Mouse (Mus musculus) T-helper 2 cell (primary cell): ENCODE results near the gene Begain.

Source experiments
- in situ Hi-C: fragments of 300-600 bp; cut with MboI, MseI; formaldehyde crosslinking; loops from one replicate; pipeline ENCODE4 v1.15.1; 2025; ENCODE audit warnings: high pct_unique_total_duplicates

The Begain gene

GRCm38 (mm10) chr12:109068167-109068653 lies at the start of gene Begain:
Gene Begain, minus strand, starts transcription at chr12:109068217.
- in situ Hi-C loops, result no loop called here

DNA sequence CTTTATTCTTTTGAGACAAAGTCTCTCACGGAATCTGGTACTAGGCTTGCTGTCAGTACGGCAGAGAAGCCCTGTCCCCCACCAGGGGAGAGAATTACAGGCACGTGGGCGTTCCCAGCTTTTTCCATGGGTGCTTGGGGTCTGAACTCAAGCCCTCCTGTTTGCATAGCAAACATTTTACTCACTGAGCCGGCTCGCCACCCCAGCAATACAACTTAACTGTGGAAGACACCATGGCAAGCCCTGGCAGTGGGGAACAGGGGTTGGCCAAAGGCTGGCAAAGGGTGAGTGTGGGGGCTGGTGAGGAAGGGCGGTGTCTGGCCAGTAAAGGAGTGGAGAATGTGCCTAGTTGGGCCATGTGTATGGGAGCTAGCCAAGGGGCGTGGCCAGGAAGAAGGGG lies 47.7 kb upstream of the Begain start:
- in situ Hi-C loops, result no loop called here

GRCm38 (mm10) chr12:109115161-109115560 lies 47.1 kb upstream of the Begain start:
- in situ Hi-C loops, result no loop called here

DNA sequence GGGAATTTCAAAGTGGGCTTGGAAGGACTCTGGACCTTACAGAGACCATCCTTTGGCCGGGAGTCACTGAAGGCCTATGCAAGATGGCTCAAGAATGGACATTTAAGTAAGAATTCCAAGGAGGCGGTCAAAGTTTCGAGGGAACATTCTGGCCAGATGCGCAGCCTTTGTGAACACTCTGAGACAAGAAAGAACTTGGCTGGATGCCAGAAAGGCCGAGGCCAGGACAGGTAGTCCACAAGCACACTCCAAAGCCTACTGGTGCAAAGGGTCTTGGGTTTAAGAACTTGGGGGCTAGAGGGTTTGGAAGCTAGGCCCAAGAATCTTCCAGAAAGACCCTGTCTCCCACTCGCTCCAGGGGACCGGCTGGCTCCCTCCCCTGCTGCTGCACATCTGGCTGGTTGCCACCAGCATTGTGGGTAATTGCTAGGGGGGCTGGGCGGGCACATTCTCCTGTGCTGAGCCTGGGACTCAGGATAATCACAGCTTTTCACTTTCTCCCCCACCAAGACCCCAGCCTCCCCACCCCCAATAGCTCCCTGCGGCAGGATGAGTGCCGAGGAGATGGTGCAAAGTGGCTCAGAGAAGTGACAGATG lies 45.1 kb upstream of the Begain start:
- in situ Hi-C loops, result no loop called here

- in situ Hi-C loops, result no loop called here
Observed at GRCm38 (mm10) chr12:109112354-109112995, 44.5 kb upstream of the Begain start.

DNA sequence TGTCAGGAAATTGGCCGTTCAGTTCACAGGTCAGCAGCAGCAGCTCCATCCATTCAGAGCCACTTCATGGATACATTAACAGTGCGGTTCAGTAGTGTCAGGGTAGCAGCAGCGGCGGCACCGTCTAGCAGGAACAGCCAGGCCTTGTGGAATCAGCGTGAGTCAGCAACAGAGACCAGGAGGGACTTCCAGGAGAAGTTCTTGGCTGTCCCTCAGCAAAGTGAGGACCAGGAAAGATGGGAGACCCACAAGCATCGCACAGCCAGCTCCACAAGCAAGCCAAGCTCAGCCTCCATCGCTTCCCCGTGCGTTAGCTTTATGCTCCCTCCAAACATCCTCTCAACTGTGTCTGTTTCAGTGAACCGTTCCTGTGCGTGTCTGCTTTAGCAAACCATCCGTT lies 40.9 kb upstream of the Begain start:
- in situ Hi-C loops, result no loop called here

DNA sequence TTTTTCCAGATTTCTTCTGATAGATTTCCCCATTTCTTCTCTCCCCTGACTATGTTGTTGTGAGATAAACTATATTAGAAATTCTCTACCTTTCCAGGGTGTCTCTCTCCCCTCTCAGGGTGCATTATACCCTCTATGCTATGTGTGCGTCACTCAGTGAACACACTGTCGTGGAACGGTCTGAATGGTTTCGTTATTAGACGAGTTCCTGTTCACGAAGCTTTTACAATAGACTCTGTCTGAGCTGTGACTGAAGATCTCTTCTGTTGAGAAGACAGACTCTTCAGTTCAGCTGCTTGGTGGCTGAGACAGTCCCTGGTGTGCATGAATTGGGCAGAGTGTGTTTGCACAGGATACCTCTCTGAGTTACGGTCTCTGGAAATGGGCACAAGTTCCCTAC lies 32.4 kb upstream of the Begain start:
- in situ Hi-C loops, result no loop called here

- in situ Hi-C loops, result no loop called here
Observed at GRCm38 (mm10) chr12:109090456-109091130, 22.6 kb upstream of the Begain start.

DNA sequence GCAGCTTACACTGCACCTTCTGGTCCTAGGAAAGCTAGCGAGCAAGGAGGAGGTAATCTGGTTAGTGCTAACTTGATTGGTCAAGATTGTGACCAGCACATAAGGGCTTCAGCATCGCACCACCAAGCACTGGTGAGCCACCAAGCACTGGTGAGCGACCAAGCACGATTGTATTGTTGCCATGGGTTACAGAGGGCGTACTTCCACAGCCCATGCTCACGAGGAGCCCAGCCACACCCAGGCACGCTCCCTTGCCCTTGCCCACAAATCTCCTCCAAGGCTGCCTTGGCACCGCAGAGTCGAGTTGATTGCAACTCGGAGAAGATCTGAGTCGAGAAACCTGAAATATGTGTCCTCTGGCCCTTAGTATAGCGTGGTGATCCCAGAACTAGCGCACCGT lies 22.0 kb upstream of the Begain start:
- in situ Hi-C loops, result no loop called here

DNA sequence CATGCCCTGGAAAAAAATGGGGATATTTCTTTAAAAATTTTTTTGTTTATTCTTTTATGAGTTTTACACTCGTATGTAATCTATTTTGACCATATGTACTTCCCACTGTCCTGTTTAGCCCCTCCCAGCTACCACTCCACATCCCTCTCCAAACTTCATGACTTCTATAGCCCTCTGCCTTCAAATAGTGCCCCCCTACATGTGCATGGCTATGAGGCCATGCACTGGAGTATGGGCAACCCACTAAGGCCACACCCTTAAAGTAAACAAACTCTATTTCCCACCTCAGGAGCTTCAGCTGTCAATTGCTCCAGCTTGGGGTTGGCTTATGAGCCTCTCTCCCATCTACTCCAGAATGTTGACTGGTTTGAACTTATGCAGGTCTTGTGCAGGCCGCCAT lies 18.1 kb upstream of the Begain start:
- in situ Hi-C loops, result no loop called here

DNA sequence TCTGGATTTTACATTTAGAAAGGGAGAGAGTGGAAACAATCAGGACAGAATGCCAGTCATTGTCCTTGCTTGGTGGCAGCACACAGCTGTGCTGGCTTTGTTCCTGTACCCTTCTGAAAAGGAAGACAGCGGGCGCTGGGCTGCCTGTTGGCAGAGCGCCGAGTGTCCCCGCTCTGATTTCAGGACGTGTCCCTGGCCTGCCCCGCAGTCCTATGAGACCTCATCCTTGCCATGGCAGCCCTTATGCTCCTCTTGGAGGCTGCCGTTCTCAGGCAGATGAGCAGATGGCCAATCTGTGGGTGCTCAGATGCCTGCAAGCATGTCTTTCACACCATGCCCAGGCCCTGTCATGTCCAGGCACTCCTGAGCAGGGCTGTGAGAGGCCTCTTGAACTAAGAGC lies 17.7 kb upstream of the Begain start:
- in situ Hi-C loops, result no loop called here

- in situ Hi-C loops, result no loop called here
Observed at GRCm38 (mm10) chr12:109085046-109085445, 17.0 kb upstream of the Begain start.

DNA sequence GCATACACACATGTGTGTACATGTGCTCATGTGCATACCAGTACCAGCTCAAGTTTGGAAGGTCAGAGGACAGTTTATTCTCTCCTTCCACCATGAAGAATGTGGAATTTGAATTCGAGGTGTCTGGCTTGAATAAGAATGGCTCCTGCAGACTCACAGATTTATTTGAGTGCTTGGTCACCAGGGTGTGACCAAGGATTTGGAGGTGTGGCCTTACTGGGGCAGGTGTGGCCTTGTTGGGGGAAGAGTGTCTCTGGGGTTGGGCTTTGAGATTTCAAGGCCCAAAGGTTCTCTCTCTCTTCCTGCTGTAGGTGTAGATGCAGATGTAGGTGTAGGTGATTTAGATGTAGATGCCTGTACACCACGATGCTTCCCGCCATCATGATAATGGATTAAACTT lies 15.5 kb upstream of the Begain start:
- in situ Hi-C loops, result no loop called here

DNA sequence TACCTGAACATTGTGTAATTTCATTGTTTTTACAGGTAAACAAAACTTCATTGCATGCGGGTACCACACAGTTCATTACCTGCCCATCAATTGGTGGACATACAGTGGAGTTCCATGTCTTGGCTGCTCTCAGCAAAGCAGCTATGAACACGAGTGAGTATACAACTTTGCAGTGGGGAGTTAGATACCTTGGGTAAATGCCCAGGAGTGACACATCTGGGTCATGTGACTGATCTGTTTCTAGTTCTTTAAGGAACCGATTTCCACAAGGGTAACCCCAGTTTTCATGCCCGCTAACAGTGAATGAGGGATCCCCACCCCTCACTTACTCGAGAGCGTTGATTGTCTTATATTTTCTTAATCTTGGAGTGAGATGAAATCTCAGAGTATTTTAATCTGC lies 9.0 kb upstream of the Begain start:
- in situ Hi-C loops, result no loop called here

DNA sequence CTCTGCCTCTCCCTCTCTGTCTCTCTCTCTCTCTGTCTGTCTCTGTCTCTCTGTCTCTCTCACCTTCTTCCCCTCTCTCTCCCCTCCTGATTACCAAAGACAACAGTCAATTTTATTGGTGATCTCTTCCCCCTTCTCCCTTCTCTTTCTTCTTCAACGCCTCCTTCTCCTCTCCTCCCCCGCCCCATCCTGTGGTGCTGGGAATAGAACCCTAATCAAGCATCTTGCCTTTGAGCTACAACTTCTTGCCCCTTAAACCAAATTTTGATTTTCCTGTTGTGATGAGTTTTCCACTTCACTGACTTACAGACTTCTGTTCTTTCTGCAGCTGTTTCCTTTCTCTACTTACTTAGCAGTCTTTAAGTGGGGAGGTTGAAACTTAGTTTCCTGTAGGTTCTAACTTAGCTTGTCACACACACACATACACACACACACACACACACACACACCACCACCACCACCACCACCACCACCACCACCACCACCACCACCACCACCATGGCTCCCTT lies 6.8 kb upstream of the Begain start:
- in situ Hi-C loops, result no loop called here

DNA sequence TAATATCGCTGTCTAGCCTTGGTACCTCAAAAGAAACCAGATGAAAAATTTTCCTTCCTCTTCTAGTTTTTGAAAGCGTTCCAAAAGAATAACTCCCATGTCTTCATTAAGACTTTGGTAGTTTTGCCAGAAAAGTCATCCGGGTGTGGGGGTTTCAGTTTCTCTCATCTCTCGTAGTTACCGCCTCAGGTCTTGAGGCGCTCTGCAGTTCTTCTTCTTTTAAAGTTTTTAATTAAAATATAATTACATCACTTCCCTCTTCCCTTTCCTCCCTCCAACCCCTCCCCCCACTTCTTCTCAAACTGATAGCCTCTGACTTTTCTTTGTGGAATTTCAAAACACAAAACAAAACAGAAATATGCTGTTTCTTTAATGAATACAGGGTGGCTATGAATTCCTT lies 6.1 kb upstream of the Begain start:
- in situ Hi-C loops, result no loop called here

- in situ Hi-C loops, result no loop called here
Observed at GRCm38 (mm10) chr12:109071248-109071647, 3.2 kb upstream of the Begain start.

DNA sequence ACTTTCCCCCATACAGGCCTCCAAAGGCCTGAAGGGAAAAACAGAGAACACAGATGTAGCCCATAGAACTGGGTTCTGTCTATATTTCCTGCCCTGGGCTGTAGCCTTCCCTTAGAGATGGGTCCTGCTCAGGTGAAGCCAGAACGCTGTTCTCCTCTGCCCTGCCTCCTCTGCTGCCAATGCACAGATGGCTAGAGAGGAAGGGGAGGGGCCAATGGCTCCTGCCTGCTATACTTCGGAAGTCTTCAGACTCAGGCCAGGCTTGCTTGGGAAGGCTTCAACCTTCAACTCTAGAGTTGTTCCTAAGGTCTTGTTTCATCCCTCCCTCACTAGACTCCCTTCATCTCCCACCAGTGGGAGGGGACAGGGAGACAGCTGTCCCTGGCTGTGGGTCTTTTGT lies 1.7 kb upstream of the Begain start:
- in situ Hi-C loops, result no loop called here

DNA sequence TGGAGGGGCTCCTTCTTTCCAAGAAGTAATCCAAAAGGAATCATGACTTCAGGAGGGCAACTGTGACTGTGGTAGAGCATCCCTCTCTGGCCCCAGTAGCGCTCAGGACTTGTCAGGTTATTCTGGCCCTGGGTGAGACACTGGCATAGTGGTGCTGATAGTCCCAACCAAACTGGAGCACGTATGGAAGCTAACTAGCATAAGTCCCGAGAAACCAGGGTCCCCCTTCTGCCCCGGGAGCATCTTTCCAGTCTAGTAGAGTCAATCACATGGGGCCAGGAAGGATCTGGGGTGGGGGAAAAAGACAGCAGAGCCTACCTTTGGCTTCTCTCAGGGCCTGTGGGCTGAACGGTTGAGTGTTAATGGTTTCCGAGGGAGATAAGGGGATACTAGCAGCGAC lies 721 bp upstream of the Begain start:
- in situ Hi-C loops, result no loop called here

DNA sequence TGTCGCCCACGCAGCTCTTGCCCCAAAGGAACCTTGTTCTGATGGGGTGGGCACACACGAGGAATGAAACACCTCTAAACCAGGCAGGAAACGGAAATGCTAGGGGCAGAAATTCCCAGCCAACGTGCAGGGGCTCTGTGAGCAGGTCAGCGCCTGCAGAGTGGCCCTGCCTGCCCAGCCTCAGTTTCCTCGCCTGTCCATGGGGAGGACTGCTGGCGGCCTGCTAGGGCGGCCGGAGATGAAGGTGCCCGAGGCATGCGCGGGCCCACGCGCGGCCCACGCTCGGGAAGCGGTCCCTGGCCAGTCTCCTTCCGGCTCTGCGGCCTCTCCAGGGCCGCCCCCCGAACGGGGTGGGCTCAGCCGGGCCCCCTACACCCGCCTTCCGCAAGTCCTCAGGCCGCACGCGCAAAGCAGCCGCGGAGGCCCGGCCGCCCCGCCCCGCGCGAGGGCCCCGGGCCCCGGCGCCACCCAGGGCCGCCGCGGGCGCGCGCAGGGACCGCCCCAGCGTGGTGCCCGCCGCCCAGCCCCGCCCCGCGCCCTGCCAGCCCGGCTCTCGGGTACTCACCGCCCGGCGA lies 369 bp downstream of the Begain start:
- in situ Hi-C loops, result no loop called here

GRCm38 (mm10) chr12:109058660-109059059 lies 9.4 kb downstream of the Begain start:
- in situ Hi-C loops, result no loop called here

DNA sequence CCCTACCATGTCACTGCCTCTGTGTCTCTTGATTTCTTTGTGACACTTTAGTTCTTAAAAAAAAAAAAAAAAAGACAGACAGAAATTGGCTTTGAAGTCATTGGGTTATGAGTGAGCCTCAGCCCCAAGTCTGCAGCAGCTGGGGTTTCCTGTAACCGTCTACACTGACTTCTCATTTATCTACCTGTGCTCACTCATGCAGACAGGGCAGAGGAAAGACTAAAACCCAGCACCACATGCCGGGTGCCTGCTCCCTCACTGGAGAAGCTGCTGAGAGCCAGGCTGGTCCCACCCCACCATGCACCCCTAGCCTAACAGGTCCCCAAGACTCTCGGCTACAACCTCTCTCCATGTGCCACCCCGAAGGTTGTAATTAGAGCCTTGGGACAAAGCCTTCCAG lies 10.3 kb downstream of the Begain start:
- in situ Hi-C loops, result no loop called here
